Mouse (Mus musculus): ENCODE data around the gene Ggct.

GRCm38 (mm10) chr6:54941149-54941548 lies 51.6 kb downstream of the Ggct start:
- no peak for TF ChIP-seq POLR2A (IDR thresholded peaks at IDR 0.05; ENCODE audit: borderline replicate concordance, extremely low read depth, insufficient read depth, insufficient read length, poor library complexity, severe bottlenecking)
- TF ChIP-seq CTCF (IDR thresholded peaks at IDR 0.05; ENCODE audit: borderline replicate concordance, extremely low read depth, insufficient read depth, insufficient read length) = no peak
